Mouse (Mus musculus) lung, postnatal 0 days (tissue): ENCODE results near the gene Tctex1d2.

Source experiments
- CTCF ChIP-seq: IDR thresholded peaks from 2 replicates; pipeline ENCODE4 v1.5.1; 2016; ENCODE audit warnings: antibody characterized with exemption, mild to moderate bottlenecking
- EP300 ChIP-seq: IDR thresholded peaks from 2 replicates; pipeline ENCODE4 v1.6.1; 2016; ENCODE audit warnings: antibody characterized with exemption, mild to moderate bottlenecking, control low read depth

GRCm38 (mm10) chr16:32468488-32468887 is 49.0 kb downstream of the Tctex1d2 start:
- TF ChIP-seq CTCF: no peak
- TF ChIP-seq EP300: no peak
